Comparison of ENCODE assay signal across 10 mouse cellular contexts in genomic region chr6:124913721-124914285, GRCm38 (mm10). TPM values are rescaled to one million over a fixed set of nuclear protein-coding genes. Genes with fewer than 3 reads are reported as not detected.
DNase-seq lines count a peak whose midpoint lies in the region; ATAC-seq and TF ChIP-seq lines count a peak whose summit lies in the region.
"Had no signal": no experiment of that assay in that cellular context is flagged by ENCODE, and none has a peak within 500 bp of the region (broad histone marks: within the 10 kb centered on the region; RNA-seq: fewer than 3 reads in every experiment).

No protein-coding gene starts in this region.

- peaks cover 88% of the 10 kb centered on the region for H3K4me1 ChIP-seq in E14TG2a.4 (replicated peaks; ENCODE audit: low read depth, low read length)
- peaks cover 76% of the 10 kb centered on the region for H3K4me1 ChIP-seq in hindbrain, embryonic 10.5 days (replicated peaks)
- peaks cover 70% of the 10 kb centered on the region for H3K4me1 ChIP-seq in limb, embryonic 10.5 days
- H3K4me1 ChIP-seq in liver, embryonic 12.5 days: peaks cover 64% of the 10 kb centered on the region

- H3K4me3 ChIP-seq in E14TG2a.4 (replicated peaks; ENCODE audit: low read length): peak overlapping the region; percentile 45
- H3K4me3 ChIP-seq in hindbrain, embryonic 10.5 days: peak overlapping the region; percentile 90; the same call in 1 of the 2 replicates
- 0 out of 2 replicates have a peak overlapping the region, but pooled peaks have one; percentile 6 for H3K4me3 ChIP-seq in limb, embryonic 10.5 days
- no peak overlapping the region for H3K4me3 ChIP-seq in liver, embryonic 12.5 days
- H3K4me3 ChIP-seq: stomach, embryonic 15.5 days had no signal

- no peak for TF ChIP-seq CTCF in E14TG2a.4 (conservative IDR thresholded peaks at IDR 0.05; ENCODE audit: low read length)

- H3K9me3 ChIP-seq in E14TG2a.4 (ENCODE audit: low read length): no peaks in the 10 kb centered on the region
- no peaks in the 10 kb centered on the region for H3K9me3 ChIP-seq in hindbrain, embryonic 10.5 days
- H3K9me3 ChIP-seq in limb, embryonic 10.5 days (replicated peaks): no peaks in the 10 kb centered on the region
- no peaks in the 10 kb centered on the region for H3K9me3 ChIP-seq in liver, embryonic 12.5 days (replicated peaks)
- H3K9me3 ChIP-seq: stomach, embryonic 15.5 days had no signal

- H3K27me3 ChIP-seq in E14TG2a.4 (ENCODE audit: insufficient read depth, low read length): peaks cover 11% of the 10 kb centered on the region
- H3K27me3 ChIP-seq in hindbrain, embryonic 10.5 days (ENCODE audit: insufficient read depth, poor library complexity, severe bottlenecking): peaks cover 39% of the 10 kb centered on the region
- peaks cover 39% of the 10 kb centered on the region for H3K27me3 ChIP-seq in limb, embryonic 10.5 days (ENCODE audit: low read depth, poor library complexity, severe bottlenecking)
- H3K27me3 ChIP-seq in liver, embryonic 12.5 days (replicated peaks): peaks cover 99% of the 10 kb centered on the region

- peak overlapping the region; percentile 100 for H3K27ac ChIP-seq in hindbrain, embryonic 10.5 days
- H3K27ac ChIP-seq in limb, embryonic 10.5 days: peak overlapping the region; percentile 19; the same call in 1 of the 2 replicates
- no peak overlapping the region for H3K27ac ChIP-seq in liver, embryonic 12.5 days
- H3K27ac ChIP-seq: stomach, embryonic 15.5 days had no signal

- DNase-seq in cerebellum, adult 9-11 months: peak; percentile 53
- DNase-seq in cerebellum, adult 9-10 months: no peak
- DNase-seq in hindbrain, embryonic 10.5 days (ENCODE audit: low spot score): peak; percentile 38
- DNase-seq in limb, embryonic 10.5 days (ENCODE audit: low spot score): no peak
- DNase-seq in layer of hippocampus, adult 9-10 months (ENCODE audit: low spot score): no peak
- no peak for DNase-seq in adipocyte (ENCODE audit: low spot score)

- H3K9ac ChIP-seq in liver, embryonic 12.5 days: no peak overlapping the region
- H3K9ac ChIP-seq: stomach, embryonic 15.5 days had no signal

- WGBS in hindbrain, embryonic 10.5 days: 47% methylated on average over 14 of the region's 14 CpGs
- 78% methylated on average over 14 of the region's 14 CpGs for WGBS in limb, embryonic 10.5 days
- WGBS in liver, embryonic 12.5 days (ENCODE audit: insufficient replicate concordance): 65% methylated on average over 14 of the region's 14 CpGs

- no peak overlapping the region for H3K4me2 ChIP-seq in liver, embryonic 12.5 days
- H3K4me2 ChIP-seq: stomach, embryonic 15.5 days had no signal

- H3K36me3 ChIP-seq in E14TG2a.4 (ENCODE audit: insufficient read depth, low read length): peaks cover 36% of the 10 kb centered on the region
- H3K36me3 ChIP-seq in hindbrain, embryonic 10.5 days: peaks cover 32% of the 10 kb centered on the region
- H3K36me3 ChIP-seq in limb, embryonic 10.5 days: peaks cover 30% of the 10 kb centered on the region
- H3K36me3 ChIP-seq in liver, embryonic 12.5 days: peaks cover 9% of the 10 kb centered on the region; the same call in 1 of the 2 replicates

- no peak for ATAC-seq in liver, embryonic 12.5 days
- ATAC-seq: lung, postnatal 0 days had no signal

RNA-seq across cellular contexts. Expression of gene Lag3, which starts 2.3 kb away (rescaled TPM):
- 1.1 and 1.3 TPM in 2 replicates for polyA plus RNA-seq in hindbrain, embryonic 10.5 days (2016; fragmentation: Nextera tagmentation; extraction: Ambion mirVana)
- 0.88 and 1.6 TPM in 2 replicates for polyA plus RNA-seq in limb, embryonic 10.5 days (2016; fragmentation: Nextera tagmentation; extraction: Ambion mirVana)
- polyA plus RNA-seq in liver, embryonic 12.5 days (2016; fragmentation: Nextera tagmentation; extraction: Ambion mirVana): 0.32 and 0.33 TPM in 2 replicates

RNA-seq across cellular contexts. Expression of gene Ptms, which starts 6.1 kb away (rescaled TPM):
- polyA plus RNA-seq in hindbrain, embryonic 10.5 days (2016; fragmentation: Nextera tagmentation; extraction: Ambion mirVana): 271 and 416 TPM in 2 replicates
- polyA plus RNA-seq in limb, embryonic 10.5 days (2016; fragmentation: Nextera tagmentation; extraction: Ambion mirVana): 144 and 208 TPM in 2 replicates
- polyA plus RNA-seq in liver, embryonic 12.5 days (2016; fragmentation: Nextera tagmentation; extraction: Ambion mirVana): 64.5 and 66.7 TPM in 2 replicates

RNA-seq across cellular contexts. Expression of gene Mlf2, which starts 17.4 kb away (rescaled TPM):
- polyA plus RNA-seq in hindbrain, embryonic 10.5 days (2016; fragmentation: Nextera tagmentation; extraction: Ambion mirVana): 417 and 499 TPM in 2 replicates
- polyA plus RNA-seq in limb, embryonic 10.5 days (2016; fragmentation: Nextera tagmentation; extraction: Ambion mirVana): 428 and 433 TPM in 2 replicates
- polyA plus RNA-seq in liver, embryonic 12.5 days (2016; fragmentation: Nextera tagmentation; extraction: Ambion mirVana): 178 and 187 TPM in 2 replicates

RNA-seq across cellular contexts. Expression of gene Cd4, which starts 25.8 kb away (rescaled TPM):
- not detected in 2 replicates for polyA plus RNA-seq in hindbrain, embryonic 10.5 days (2016; fragmentation: Nextera tagmentation; extraction: Ambion mirVana)
- polyA plus RNA-seq in limb, embryonic 10.5 days (2016; fragmentation: Nextera tagmentation; extraction: Ambion mirVana): not detected in 2 replicates
- 0.05 and 0.07 TPM in 2 replicates for polyA plus RNA-seq in liver, embryonic 12.5 days (2016; fragmentation: Nextera tagmentation; extraction: Ambion mirVana)

RNA-seq across cellular contexts. Expression of gene Gpr162, which starts 50.0 kb away (rescaled TPM):
- polyA plus RNA-seq in hindbrain, embryonic 10.5 days (2016; fragmentation: Nextera tagmentation; extraction: Ambion mirVana): 2.3 and 5.0 TPM in 2 replicates
- polyA plus RNA-seq in limb, embryonic 10.5 days (2016; fragmentation: Nextera tagmentation; extraction: Ambion mirVana): 0.59 and 1.2 TPM in 2 replicates
- 0.08 and 0.17 TPM in 2 replicates for polyA plus RNA-seq in liver, embryonic 12.5 days (2016; fragmentation: Nextera tagmentation; extraction: Ambion mirVana)

Comparison
In these comparisons a context has a peak if more than half of its experiments do, and no peak if none do; other contexts are left out.
1. DNase-seq: peak in cerebellum, adult 9-11 months (single experiment) and hindbrain, embryonic 10.5 days (single experiment); none in cerebellum, adult 9-10 months (single experiment), limb, embryonic 10.5 days (single experiment), layer of hippocampus, adult 9-10 months (single experiment) and adipocyte (single experiment).